In the genomic region with DNA sequence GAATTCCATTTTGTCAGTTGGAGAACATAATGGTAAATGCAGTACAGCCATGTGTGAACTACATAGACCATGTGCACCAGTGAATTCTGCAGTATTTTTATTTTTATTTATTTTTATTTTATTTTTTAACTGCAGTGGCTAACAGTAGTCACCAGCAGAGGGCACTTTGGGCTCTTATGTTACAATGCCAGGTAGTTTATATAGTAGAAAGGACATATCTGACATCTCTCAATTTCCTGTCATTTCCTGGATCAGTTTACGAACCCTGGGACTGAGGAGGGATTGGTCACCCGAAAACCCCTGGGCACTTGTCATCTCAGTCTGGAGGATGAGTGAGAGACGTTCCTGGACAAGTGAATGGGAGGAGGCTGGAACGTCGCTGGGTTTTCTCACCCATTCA, we compare ENCODE assay signal across 10 mouse cellular contexts. TPM values are rescaled to one million over a fixed set of nuclear protein-coding genes. Genes with fewer than 3 reads are reported as not detected.
DNase-seq lines count a peak whose midpoint lies in the region; ATAC-seq and TF ChIP-seq lines count a peak whose summit lies in the region.
"Had no signal": no experiment of that assay in that cellular context is flagged by ENCODE, and none has a peak within 500 bp of the region (broad histone marks: within the 10 kb centered on the region; RNA-seq: fewer than 3 reads in every experiment).

No protein-coding gene starts in this region.

- H3K9me3 ChIP-seq in midbrain, embryonic 10.5 days (replicated peaks), result no peaks in the 10 kb centered on the region
- no peaks in the 10 kb centered on the region for H3K9me3 ChIP-seq in midbrain, embryonic 11.5 days (ENCODE audit: control insufficient read depth, low read length)
- no peaks in the 10 kb centered on the region for H3K9me3 ChIP-seq in hindbrain, postnatal 0 days (ENCODE audit: low read length)
- H3K9me3 ChIP-seq in neural tube, embryonic 12.5 days, result no peaks in the 10 kb centered on the region
- H3K9me3 ChIP-seq: embryonic facial prominence, embryonic 15.5 days; limb, embryonic 15.5 days had no signal

- H3K4me3 ChIP-seq in midbrain, embryonic 10.5 days, result no peak overlapping the region; the same call in 1 of the 2 replicates
- H3K4me3 ChIP-seq in midbrain, embryonic 11.5 days (ENCODE audit: low read depth, low read length), result no peak overlapping the region
- H3K4me3 ChIP-seq in hindbrain, postnatal 0 days (ENCODE audit: low read length), result no peak overlapping the region
- H3K4me3 ChIP-seq in neural tube, embryonic 12.5 days, result no peak overlapping the region
- H3K4me3 ChIP-seq: embryonic facial prominence, embryonic 15.5 days; limb, embryonic 15.5 days had no signal

- peak; percentile 58 for TF ChIP-seq CTCF in hindbrain, postnatal 0 days (IDR thresholded peaks at IDR 0.05; ENCODE audit: low read depth)

- no peak for ATAC-seq in cerebellum, adult (ENCODE audit: insufficient number of reproducible peaks, low FRiP score, low TSS enrichment)
- ATAC-seq in midbrain, embryonic 11.5 days (ENCODE audit: low FRiP score), result no peak
- ATAC-seq in hindbrain, postnatal 0 days, result no peak
- no peak for ATAC-seq in neural tube, embryonic 12.5 days (ENCODE audit: low FRiP score, low read depth)

- H3K9ac ChIP-seq in midbrain, embryonic 11.5 days (ENCODE audit: low read length), result no peak overlapping the region
- H3K9ac ChIP-seq in hindbrain, postnatal 0 days (replicated peaks; ENCODE audit: low read length), result no peak overlapping the region
- H3K9ac ChIP-seq in neural tube, embryonic 12.5 days, result no peak overlapping the region
- H3K9ac ChIP-seq: embryonic facial prominence, embryonic 15.5 days; limb, embryonic 15.5 days had no signal

- H3K36me3 ChIP-seq in midbrain, embryonic 10.5 days, result no peaks in the 10 kb centered on the region
- H3K36me3 ChIP-seq in midbrain, embryonic 11.5 days (ENCODE audit: control insufficient read depth, insufficient read depth, low read length), result no peaks in the 10 kb centered on the region
- no peaks in the 10 kb centered on the region for H3K36me3 ChIP-seq in hindbrain, postnatal 0 days (ENCODE audit: insufficient read depth, low read length)
- no peaks in the 10 kb centered on the region for H3K36me3 ChIP-seq in neural tube, embryonic 12.5 days
- H3K36me3 ChIP-seq: embryonic facial prominence, embryonic 15.5 days; limb, embryonic 15.5 days had no signal

- H3K4me2 ChIP-seq in midbrain, embryonic 11.5 days, result no peak overlapping the region
- H3K4me2 ChIP-seq in hindbrain, postnatal 0 days (ENCODE audit: low read depth, low read length), result peak overlapping the region; percentile 19; the same call in 1 of the 2 replicates
- H3K4me2 ChIP-seq in neural tube, embryonic 12.5 days (replicated peaks), result peak overlapping the region; percentile 33; the same call in 1 of the 2 replicates
- H3K4me2 ChIP-seq: embryonic facial prominence, embryonic 15.5 days; limb, embryonic 15.5 days had no signal

- H3K27me3 ChIP-seq in midbrain, embryonic 10.5 days (ENCODE audit: low read depth, poor library complexity, severe bottlenecking), result 0 out of 2 replicates have a peak, but pooled peaks cover 6% of the 10 kb centered on the region
- H3K27me3 ChIP-seq in midbrain, embryonic 11.5 days (ENCODE audit: control insufficient read depth, insufficient read depth, low read length), result no peaks in the 10 kb centered on the region
- H3K27me3 ChIP-seq in hindbrain, postnatal 0 days (ENCODE audit: insufficient read depth, low read length), result no peaks in the 10 kb centered on the region
- H3K27me3 ChIP-seq in neural tube, embryonic 12.5 days (replicated peaks), result no peaks in the 10 kb centered on the region
- H3K27me3 ChIP-seq: embryonic facial prominence, embryonic 15.5 days; limb, embryonic 15.5 days had no signal

- WGBS in midbrain, embryonic 10.5 days, result 29% methylated on average over 5 of the region's 5 CpGs
- 37% methylated on average over 5 of the region's 5 CpGs for WGBS in midbrain, embryonic 11.5 days
- WGBS in hindbrain, postnatal 0 days, result 25% methylated on average over 5 of the region's 5 CpGs
- 47% methylated on average over 5 of the region's 5 CpGs for WGBS in neural tube, embryonic 12.5 days

- peak; percentile 26 to 32 for DNase-seq in cerebellum, postnatal 10 days
- peak; percentile 20 for DNase-seq in midbrain, embryonic 10.5 days (ENCODE audit: low spot score)
- no peak for DNase-seq in midbrain, embryonic 11.5 days (ENCODE audit: low spot score, missing footprints)
- peak; percentile 53 for DNase-seq in hindbrain, postnatal 0 days (ENCODE audit: low spot score)
- DNase-seq in thymus, postnatal 25 days, result no peak
- DNase-seq in T-cell, adult 2 months (ENCODE audit: low spot score), result no peak

- no peak overlapping the region for H3K27ac ChIP-seq in midbrain, embryonic 10.5 days (replicated peaks)
- no peak overlapping the region for H3K27ac ChIP-seq in midbrain, embryonic 11.5 days (ENCODE audit: low read depth, low read length)
- H3K27ac ChIP-seq in hindbrain, postnatal 0 days, result no peak overlapping the region
- H3K27ac ChIP-seq in neural tube, embryonic 12.5 days, result no peak overlapping the region
- H3K27ac ChIP-seq: embryonic facial prominence, embryonic 15.5 days; limb, embryonic 15.5 days had no signal

- peaks cover 3% of the 10 kb centered on the region; the same call in 1 of the 2 replicates for H3K4me1 ChIP-seq in midbrain, embryonic 10.5 days
- no peaks in the 10 kb centered on the region for H3K4me1 ChIP-seq in midbrain, embryonic 11.5 days (ENCODE audit: control insufficient read depth, insufficient read depth, low read length)
- H3K4me1 ChIP-seq in hindbrain, postnatal 0 days (ENCODE audit: insufficient read depth, low read length), result no peaks in the 10 kb centered on the region
- H3K4me1 ChIP-seq in neural tube, embryonic 12.5 days, result no peaks in the 10 kb centered on the region
- H3K4me1 ChIP-seq: embryonic facial prominence, embryonic 15.5 days; limb, embryonic 15.5 days had no signal

RNA-seq across cellular contexts. Expression of a gene that starts 52.4 kb away (rescaled TPM):
- 36.2 and 43.6 TPM in 2 replicates for polyA plus RNA-seq in midbrain, embryonic 10.5 days (2016; fragmentation: Nextera tagmentation; extraction: Ambion mirVana)
- 36.0 and 39.7 TPM in 2 replicates for polyA plus RNA-seq in midbrain, embryonic 11.5 days (2014; fragmentation: Nextera tagmentation; extraction: Ambion mirVana)
- total RNA-seq in hindbrain, postnatal 0 days (2014; rRNA removed), result 29.1 and 32.1 TPM in 2 replicates
- 39.3 and 40.9 TPM in 2 replicates for polyA plus RNA-seq in hindbrain, postnatal 0 days (2015; fragmentation: Nextera tagmentation; extraction: Ambion mirVana)
- polyA plus RNA-seq in neural tube, embryonic 12.5 days (2016; fragmentation: Nextera tagmentation; extraction: Ambion mirVana), result 44.4 and 46.3 TPM in 2 replicates

Comparison
In these comparisons a context has a peak if more than half of its experiments do, and no peak if none do; other contexts are left out.
1. DNase-seq: peak in cerebellum, postnatal 10 days (2 of 2), midbrain, embryonic 10.5 days (single experiment) and hindbrain, postnatal 0 days (single experiment); none in midbrain, embryonic 11.5 days (single experiment), thymus, postnatal 25 days (single experiment) and T-cell, adult 2 months (single experiment).